Mouse (Mus musculus) midbrain, embryonic 12.5 days (tissue): Measurements from ENCODE around the gene Med13l. TPM values are rescaled to one million over a fixed set of nuclear protein-coding genes. Genes with fewer than 3 reads are reported as not detected.

Source experiments
- ATAC-seq: fragments of 200-750 bp; cut with Nextera tagmentation; 2 replicates; pipeline ENCODE4 v1.8.0; 2017; ENCODE audit warnings: low read depth, moderate TSS enrichment, moderate library complexity; ENCODE audit not compliant: low FRiP score
- H3K27ac ChIP-seq: fragments of 300-500 bp; sonication (generic); replicated peaks from 2 replicates; pipeline ENCODE4 v1.5.1; 2016; ENCODE audit warnings: mild to moderate bottlenecking
- H3K27me3 ChIP-seq: fragments of 300-500 bp; sonication (generic); 2 replicates; pipeline ENCODE4 v1.6.1; 2016; ENCODE audit warnings: mild to moderate bottlenecking
- H3K36me3 ChIP-seq: fragments of 300-500 bp; sonication (generic); 2 replicates; pipeline ENCODE4 v1.6.1; 2016
- H3K4me1 ChIP-seq: fragments of 300-500 bp; sonication (generic); 2 replicates; pipeline ENCODE4 v1.6.1; 2016
- H3K4me2 ChIP-seq: fragments of 300-500 bp; sonication (generic); replicated peaks from 2 replicates; pipeline ENCODE4 v1.6.1; 2016; ENCODE audit warnings: mild to moderate bottlenecking, moderate library complexity
- H3K4me3 ChIP-seq: fragments of 300-500 bp; sonication (generic); 2 replicates; pipeline ENCODE4 v1.5.1; 2016; ENCODE audit warnings: mild to moderate bottlenecking
- H3K9ac ChIP-seq: fragments of 300-500 bp; sonication (generic); replicated peaks from 2 replicates; pipeline ENCODE4 v1.6.1; 2016; ENCODE audit warnings: mild to moderate bottlenecking, moderate library complexity
- H3K9me3 ChIP-seq: fragments of 300-500 bp; sonication (generic); 2 replicates; pipeline ENCODE4 v1.6.1; 2016; ENCODE audit warnings: mild to moderate bottlenecking
- WGBS: fragments of 180-500 bp; shearing (Covaris S2); methylation state at CpG from one replicate; pipeline ENCODE4 v1.1.7; 2016; 5-methylcytosine and 5-hydroxymethylcytosine counted together
- polyA plus RNA-seq: library from polyadenylated mRNA; unstranded; fragments of >200 nt; fragmentation: Nextera tagmentation; extraction: Ambion mirVana; gene quantifications from 2 replicates; pipeline ENCODE4 v1.2.1, GENCODE M21; 2016

Med13l gene
- polyA plus RNA-seq, 1 experiment from 2014 or later = 14.7 TPM

GRCm38 (mm10) chr5:118757396-118758301 lies 197.2 kb downstream of the Med13l start:
- Histone ChIP-seq H3K9me3 (no peaks in the 10 kb centered on the region), H3K4me1 (0 out of 2 replicates have a peak, but pooled peaks cover 3% of the 10 kb centered on the region), H3K4me2 (no peak overlapping the region), H3K27ac (no peak overlapping the region), H3K27me3 (no peaks in the 10 kb centered on the region), H3K9ac (no peak overlapping the region), H3K4me3 (no peak overlapping the region), H3K36me3 (peaks cover 98% of the 10 kb centered on the region)
- 65% methylated on average over 17 of the region's 17 CpGs for WGBS
- no peak for ATAC-seq

- no peak overlapping the region for H3K27ac ChIP-seq
- ATAC-seq = no peak
- no peak overlapping the region for H3K4me3 ChIP-seq
- H3K9ac ChIP-seq = no peak overlapping the region
- H3K9me3 ChIP-seq = no peaks in the 10 kb centered on the region
- no peak overlapping the region for H3K4me2 ChIP-seq
- no peaks in the 10 kb centered on the region for H3K27me3 ChIP-seq
- WGBS = 93% methylated on average over 10 of the region's 10 CpGs
- H3K36me3 ChIP-seq = peaks cover 80% of the 10 kb centered on the region
- H3K4me1 ChIP-seq = no peaks in the 10 kb centered on the region
These were observed 200.5 kb downstream of the Med13l start for GRCm38 (mm10) chr5:118760986-118761385.

- no peaks in the 10 kb centered on the region for H3K9me3 ChIP-seq
- no peak overlapping the region for H3K4me3 ChIP-seq
- no peak overlapping the region for H3K27ac ChIP-seq
- peaks cover 64% of the 10 kb centered on the region for H3K36me3 ChIP-seq
- no peaks in the 10 kb centered on the region for H3K27me3 ChIP-seq
- ATAC-seq = no peak
- no peak overlapping the region for H3K9ac ChIP-seq
- no peak overlapping the region for H3K4me2 ChIP-seq
- WGBS = 89% methylated on average over 18 of the region's 18 CpGs
- H3K4me1 ChIP-seq = no peaks in the 10 kb centered on the region
These were observed 202.2 kb downstream of the Med13l start for GRCm38 (mm10) chr5:118762499-118763185.

GRCm38 (mm10) chr5:118763353-118763752 lies 202.9 kb downstream of the Med13l start:
- no peak overlapping the region for H3K27ac ChIP-seq
- H3K9me3 ChIP-seq = no peaks in the 10 kb centered on the region
- no peak overlapping the region for H3K4me3 ChIP-seq
- no peak overlapping the region for H3K9ac ChIP-seq
- H3K4me1 ChIP-seq = no peaks in the 10 kb centered on the region; the same call in 1 of the 2 replicates
- 60% methylated on average over 5 of the region's 5 CpGs for WGBS
- H3K4me2 ChIP-seq = no peak overlapping the region
- peaks cover 58% of the 10 kb centered on the region for H3K36me3 ChIP-seq
- H3K27me3 ChIP-seq = no peaks in the 10 kb centered on the region
- no peak for ATAC-seq

GRCm38 (mm10) chr5:118769143-118769542 lies 208.7 kb downstream of the Med13l start:
- H3K4me2 ChIP-seq = no peak overlapping the region
- H3K36me3 ChIP-seq = peaks cover 3% of the 10 kb centered on the region; the same call in 1 of the 2 replicates
- no peak overlapping the region; the same call in 1 of the 2 replicates for H3K27ac ChIP-seq
- WGBS = 45% methylated on average over 6 of the region's 6 CpGs
- peaks cover 14% of the 10 kb centered on the region for H3K27me3 ChIP-seq
- ATAC-seq = no peak; the same call in 1 of the 2 replicates
- no peaks in the 10 kb centered on the region for H3K9me3 ChIP-seq
- H3K4me3 ChIP-seq = no peak overlapping the region
- no peak overlapping the region for H3K9ac ChIP-seq
- peaks cover 8% of the 10 kb centered on the region; the same call in 1 of the 2 replicates for H3K4me1 ChIP-seq

GRCm38 (mm10) chr5:118773866-118774265 lies 213.4 kb downstream of the Med13l start:
- H3K9me3 ChIP-seq = no peaks in the 10 kb centered on the region
- ATAC-seq = no peak
- 42% methylated on average over 3 of the region's 3 CpGs for WGBS
- H3K4me2 ChIP-seq = no peak overlapping the region
- no peak overlapping the region for H3K9ac ChIP-seq
- no peak overlapping the region for H3K27ac ChIP-seq
- no peak overlapping the region for H3K4me3 ChIP-seq
- H3K27me3 ChIP-seq = peaks cover 23% of the 10 kb centered on the region
- H3K4me1 ChIP-seq = peaks cover 8% of the 10 kb centered on the region; the same call in 1 of the 2 replicates
- no peaks in the 10 kb centered on the region for H3K36me3 ChIP-seq

- no peak overlapping the region for H3K9ac ChIP-seq
- H3K27ac ChIP-seq = no peak overlapping the region
- no peak for ATAC-seq
- no peak overlapping the region for H3K4me2 ChIP-seq
- no peaks in the 10 kb centered on the region for H3K36me3 ChIP-seq
- no peaks in the 10 kb centered on the region for H3K4me1 ChIP-seq
- no peak overlapping the region for H3K4me3 ChIP-seq
- 82% methylated on average over 6 of the region's 6 CpGs for WGBS
- no peaks in the 10 kb centered on the region for H3K9me3 ChIP-seq
- peaks cover 34% of the 10 kb centered on the region for H3K27me3 ChIP-seq
These were observed 215.9 kb downstream of the Med13l start for GRCm38 (mm10) chr5:118776396-118776795.

GRCm38 (mm10) chr5:118781598-118781997 lies 221.1 kb downstream of the Med13l start:
- ATAC-seq = no peak
- Histone ChIP-seq H3K4me2 (no peak overlapping the region), H3K27ac (no peak overlapping the region), H3K4me1 (no peaks in the 10 kb centered on the region), H3K27me3 (peaks cover 50% of the 10 kb centered on the region), H3K9me3 (0 out of 2 replicates have a peak, but pooled peaks cover 3% of the 10 kb centered on the region), H3K4me3 (no peak overlapping the region), H3K36me3 (no peaks in the 10 kb centered on the region), H3K9ac (no peak overlapping the region)
- 12% methylated on average over 17 of the region's 17 CpGs for WGBS

GRCm38 (mm10) chr5:118782139-118782538 lies 221.7 kb downstream of the Med13l start:
- Histone ChIP-seq H3K4me3 (no peak overlapping the region), H3K9ac (no peak overlapping the region), H3K4me2 (no peak overlapping the region), H3K27ac (no peak overlapping the region), H3K9me3 (0 out of 2 replicates have a peak, but pooled peaks cover 3% of the 10 kb centered on the region), H3K4me1 (no peaks in the 10 kb centered on the region), H3K36me3 (no peaks in the 10 kb centered on the region), H3K27me3 (peaks cover 48% of the 10 kb centered on the region)
- 91% methylated on average over 3 of the region's 3 CpGs for WGBS
- no peak for ATAC-seq

- Histone ChIP-seq H3K9me3 (0 out of 2 replicates have a peak, but pooled peaks cover 3% of the 10 kb centered on the region), H3K9ac (no peak overlapping the region), H3K4me1 (0 out of 2 replicates have a peak, but pooled peaks cover 3% of the 10 kb centered on the region), H3K36me3 (no peaks in the 10 kb centered on the region), H3K27ac (no peak overlapping the region), H3K27me3 (peaks cover 6% of the 10 kb centered on the region; the same call in 1 of the 2 replicates), H3K4me3 (no peak overlapping the region), H3K4me2 (no peak overlapping the region)
- ATAC-seq = no peak
- 88% methylated on average over 11 of the region's 11 CpGs for WGBS
These were observed 228.7 kb downstream of the Med13l start for GRCm38 (mm10) chr5:118789226-118789625.

GRCm38 (mm10) chr5:118789776-118790175 lies 229.3 kb downstream of the Med13l start:
- Histone ChIP-seq H3K27ac (no peak overlapping the region), H3K36me3 (no peaks in the 10 kb centered on the region), H3K4me3 (no peak overlapping the region), H3K27me3 (peaks cover 6% of the 10 kb centered on the region; the same call in 1 of the 2 replicates), H3K9me3 (0 out of 2 replicates have a peak, but pooled peaks cover 3% of the 10 kb centered on the region), H3K4me1 (0 out of 2 replicates have a peak, but pooled peaks cover 3% of the 10 kb centered on the region), H3K4me2 (no peak overlapping the region), H3K9ac (no peak overlapping the region)
- no peak for ATAC-seq
- 73% methylated on average over 9 of the region's 9 CpGs for WGBS

- no peak overlapping the region for H3K4me3 ChIP-seq
- H3K4me2 ChIP-seq = no peak overlapping the region
- H3K9me3 ChIP-seq = no peaks in the 10 kb centered on the region
- no peaks in the 10 kb centered on the region for H3K36me3 ChIP-seq
- no peak overlapping the region for H3K9ac ChIP-seq
- WGBS = 87% methylated on average over 11 of the region's 11 CpGs
- H3K27me3 ChIP-seq = peaks cover 23% of the 10 kb centered on the region
- no peaks in the 10 kb centered on the region for H3K4me1 ChIP-seq
- ATAC-seq = no peak
- no peak overlapping the region for H3K27ac ChIP-seq
These were observed 237.3 kb downstream of the Med13l start for GRCm38 (mm10) chr5:118797811-118798210.
